Mouse (Mus musculus) hindbrain, embryonic 15.5 days (tissue): ENCODE data around the gene Tgfbr3l. TPM values are rescaled to one million over a fixed set of nuclear protein-coding genes. Genes with fewer than 3 reads are reported as not detected.

Experiments used
- ATAC-seq: fragments of 200-750 bp; cut with Nextera tagmentation; 2 replicates; pipeline ENCODE4 v1.8.0; 2017; ENCODE audit warnings: low read depth, moderate number of reproducible peaks, moderate TSS enrichment; ENCODE audit not compliant: low FRiP score
- H3K27ac ChIP-seq: fragments of 300-500 bp; sonication (generic); replicated peaks from 2 replicates; pipeline ENCODE4 v1.5.1; 2015; ENCODE audit warnings: mild to moderate bottlenecking, inconsistent platforms
- H3K27me3 ChIP-seq: fragments of 300-500 bp; sonication (generic); 2 replicates; pipeline ENCODE4 v1.6.1; 2015; ENCODE audit warnings: control low read depth, inconsistent platforms
- H3K36me3 ChIP-seq: fragments of 300-500 bp; sonication (generic); 2 replicates; pipeline ENCODE4 v1.6.1; 2015; ENCODE audit warnings: control low read depth, inconsistent platforms
- H3K4me1 ChIP-seq: fragments of 300-500 bp; sonication (generic); replicated peaks from 2 replicates; pipeline ENCODE4 v1.6.1; 2015; ENCODE audit warnings: control low read depth, inconsistent platforms
- H3K4me2 ChIP-seq: fragments of 300-500 bp; sonication (generic); 2 replicates; pipeline ENCODE4 v1.6.1; 2015; ENCODE audit warnings: moderate library complexity, mild to moderate bottlenecking, inconsistent platforms
- H3K4me3 ChIP-seq: fragments of 300-500 bp; sonication (generic); 2 replicates; pipeline ENCODE4 v1.5.1; 2015; ENCODE audit warnings: mild to moderate bottlenecking, inconsistent platforms
- H3K9ac ChIP-seq: fragments of 300-500 bp; sonication (generic); 2 replicates; pipeline ENCODE4 v1.6.1; 2015; ENCODE audit warnings: inconsistent platforms
- H3K9me3 ChIP-seq: fragments of 300-500 bp; sonication (generic); 2 replicates; pipeline ENCODE4 v1.6.1; 2016; ENCODE audit warnings: control low read depth, inconsistent platforms
- WGBS: fragments of 180-500 bp; shearing (Covaris S2); methylation state at CpG from one replicate; pipeline ENCODE4 v1.1.7; 2015; 5-methylcytosine and 5-hydroxymethylcytosine counted together
- polyA plus RNA-seq: library from polyadenylated mRNA; unstranded; fragments of >200 nt; fragmentation: Nextera tagmentation; extraction: Ambion mirVana; gene quantifications from 2 replicates; pipeline ENCODE4 v1.2.1, GENCODE M21; 2015

The Tgfbr3l gene
- polyA plus RNA-seq = 4.3 and 4.8 TPM in 2 replicates

GRCm38 (mm10) chr8:4247951-4248540 is at the start of gene Tgfbr3l:
Tgfbr3l (plus strand) TSS chr8:4248214.
- no peak for ATAC-seq
- Histone ChIP-seq H3K9me3 (no peaks in the 10 kb centered on the region), H3K27ac (no peak within 1 kb of the TSS), H3K27me3 (no peaks in the 10 kb centered on the region), H3K9ac (no peak within 1 kb of the TSS), H3K36me3 (peaks cover 48% of the 10 kb centered on the region), H3K4me1 (peaks cover 7% of the 10 kb centered on the region), H3K4me2 (no peak within 1 kb of the TSS), H3K4me3 (no peak within 1 kb of the TSS)
- WGBS = 80% methylated on average over 15 of the region's 15 CpGs

GRCm38 (mm10) chr8:4201321-4201720 is 46.7 kb upstream of the Tgfbr3l start:
- Histone ChIP-seq H3K4me1 (peaks cover 5% of the 10 kb centered on the region), H3K4me3 (no peak overlapping the region), H3K27ac (no peak overlapping the region), H3K27me3 (peaks cover 3% of the 10 kb centered on the region), H3K36me3 (peaks cover 70% of the 10 kb centered on the region), H3K4me2 (no peak overlapping the region), H3K9ac (no peak overlapping the region), H3K9me3 (no peaks in the 10 kb centered on the region)
- 71% methylated on average over 1 of the region's 2 CpGs for whole genome bisulfite sequencing
- no peak for ATAC-seq

GRCm38 (mm10) chr8:4205246-4206123 is 42.5 kb upstream of the Tgfbr3l start:
- Histone ChIP-seq H3K4me3 (no peak overlapping the region), H3K36me3 (peaks cover 53% of the 10 kb centered on the region), H3K9me3 (no peaks in the 10 kb centered on the region), H3K9ac (no peak overlapping the region), H3K27me3 (peaks cover 3% of the 10 kb centered on the region), H3K4me1 (peaks cover 23% of the 10 kb centered on the region), H3K27ac (no peak overlapping the region), H3K4me2 (no peak overlapping the region)
- 0 out of 2 replicates have a peak, but pooled peaks have one; percentile 0 for ATAC-seq
- 26% methylated on average over 38 of the region's 38 CpGs for WGBS

GRCm38 (mm10) chr8:4206182-4207015 is 41.6 kb upstream of the Tgfbr3l start:
- Histone ChIP-seq H3K4me3 (no peak overlapping the region), H3K9me3 (no peaks in the 10 kb centered on the region), H3K27ac (no peak overlapping the region), H3K4me2 (0 out of 2 replicates have a peak overlapping the region, but pooled peaks have one; percentile 5), H3K27me3 (peaks cover 3% of the 10 kb centered on the region), H3K9ac (no peak overlapping the region), H3K36me3 (peaks cover 53% of the 10 kb centered on the region), H3K4me1 (peaks cover 28% of the 10 kb centered on the region)
- WGBS = 16% methylated on average over 43 of the region's 44 CpGs
- 0 out of 2 replicates have a peak, but pooled peaks have one; percentile 1 for ATAC-seq

GRCm38 (mm10) chr8:4207016-4207350 is 41.0 kb upstream of the Tgfbr3l start:
- no peak overlapping the region for H3K4me3 ChIP-seq
- peaks cover 3% of the 10 kb centered on the region for H3K27me3 ChIP-seq
- no peaks in the 10 kb centered on the region for H3K9me3 ChIP-seq
- peaks cover 53% of the 10 kb centered on the region for H3K36me3 ChIP-seq
- no peak overlapping the region for H3K27ac ChIP-seq
- H3K4me2 ChIP-seq = no peak overlapping the region
- H3K9ac ChIP-seq = no peak overlapping the region
- WGBS = 61% methylated on average over 2 of the region's 2 CpGs
- ATAC-seq = no peak
- H3K4me1 ChIP-seq = peaks cover 28% of the 10 kb centered on the region

- Histone ChIP-seq H3K4me1 (peaks cover 62% of the 10 kb centered on the region), H3K27ac (0 out of 2 replicates have a peak overlapping the region, but pooled peaks have one; percentile 22), H3K27me3 (no peaks in the 10 kb centered on the region), H3K4me3 (no peak overlapping the region), H3K9me3 (no peaks in the 10 kb centered on the region), H3K9ac (no peak overlapping the region), H3K4me2 (no peak overlapping the region), H3K36me3 (peaks cover 30% of the 10 kb centered on the region)
- no peak for ATAC-seq
- WGBS = 72% methylated on average over 6 of the region's 6 CpGs
These were observed 36.9 kb upstream of the Tgfbr3l start for GRCm38 (mm10) chr8:4211097-4211496.

GRCm38 (mm10) chr8:4212809-4213209 is 35.2 kb upstream of the Tgfbr3l start:
- H3K4me1 ChIP-seq = peaks cover 55% of the 10 kb centered on the region
- H3K27ac ChIP-seq = peak overlapping the region; percentile 71
- H3K27me3 ChIP-seq = no peaks in the 10 kb centered on the region
- peak overlapping the region; percentile 97 for H3K4me2 ChIP-seq
- ATAC-seq = peak; percentile 0; the same call in 1 of the 2 replicates
- H3K36me3 ChIP-seq = peaks cover 21% of the 10 kb centered on the region
- peak overlapping the region; percentile 53 for H3K9ac ChIP-seq
- H3K4me3 ChIP-seq = peak overlapping the region; percentile 82
- H3K9me3 ChIP-seq = no peaks in the 10 kb centered on the region
- WGBS = 2% methylated on average over 25 of the region's 25 CpGs

GRCm38 (mm10) chr8:4213210-4214005 is 34.6 kb upstream of the Tgfbr3l start:
- Histone ChIP-seq H3K4me2 (peak overlapping the region; percentile 97), H3K4me3 (peak overlapping the region; percentile 82), H3K36me3 (peaks cover 21% of the 10 kb centered on the region), H3K27me3 (no peaks in the 10 kb centered on the region), H3K9me3 (no peaks in the 10 kb centered on the region), H3K27ac (peak overlapping the region; percentile 71), H3K4me1 (peaks cover 55% of the 10 kb centered on the region), H3K9ac (peak overlapping the region; percentile 53)
- 1% methylated on average over 18 of the region's 18 CpGs for WGBS
- ATAC-seq = peak; percentile 10

GRCm38 (mm10) chr8:4214006-4214980 is 33.7 kb upstream of the Tgfbr3l start:
- no peaks in the 10 kb centered on the region for H3K27me3 ChIP-seq
- WGBS = 15% methylated on average over 33 of the region's 33 CpGs
- H3K9me3 ChIP-seq = no peaks in the 10 kb centered on the region
- peaks cover 20% of the 10 kb centered on the region for H3K36me3 ChIP-seq
- peak overlapping the region; percentile 53 for H3K9ac ChIP-seq
- peak overlapping the region; percentile 71 for H3K27ac ChIP-seq
- H3K4me3 ChIP-seq = peak overlapping the region; percentile 82
- H3K4me1 ChIP-seq = peaks cover 55% of the 10 kb centered on the region
- H3K4me2 ChIP-seq = peak overlapping the region; percentile 97
- no peak for ATAC-seq

- no peaks in the 10 kb centered on the region for H3K27me3 ChIP-seq
- H3K4me1 ChIP-seq = peaks cover 46% of the 10 kb centered on the region
- H3K36me3 ChIP-seq = peaks cover 3% of the 10 kb centered on the region; the same call in 1 of the 2 replicates
- peak overlapping the region; percentile 97 for H3K27ac ChIP-seq
- 5% methylated on average over 18 of the region's 18 CpGs for WGBS
- H3K4me2 ChIP-seq = peak overlapping the region; percentile 97
- H3K9me3 ChIP-seq = no peaks in the 10 kb centered on the region
- H3K9ac ChIP-seq = peak overlapping the region; percentile 84
- peak; percentile 2 for ATAC-seq
- peak overlapping the region; percentile 82 for H3K4me3 ChIP-seq
These were observed 31.7 kb upstream of the Tgfbr3l start for GRCm38 (mm10) chr8:4216296-4216695.
